Mouse (Mus musculus) spleen, postnatal 36 days (tissue): ENCODE data around the gene Slc35b2.

Source experiments
- DNase-seq, 2 experiments: peaks; one replicate each; pipeline ENCODE4 v3.0.0; 2022; ENCODE audit warnings: low spot score in 2 of 2, mixed read lengths in 1 of 2

The Slc35b2 gene

DNA sequence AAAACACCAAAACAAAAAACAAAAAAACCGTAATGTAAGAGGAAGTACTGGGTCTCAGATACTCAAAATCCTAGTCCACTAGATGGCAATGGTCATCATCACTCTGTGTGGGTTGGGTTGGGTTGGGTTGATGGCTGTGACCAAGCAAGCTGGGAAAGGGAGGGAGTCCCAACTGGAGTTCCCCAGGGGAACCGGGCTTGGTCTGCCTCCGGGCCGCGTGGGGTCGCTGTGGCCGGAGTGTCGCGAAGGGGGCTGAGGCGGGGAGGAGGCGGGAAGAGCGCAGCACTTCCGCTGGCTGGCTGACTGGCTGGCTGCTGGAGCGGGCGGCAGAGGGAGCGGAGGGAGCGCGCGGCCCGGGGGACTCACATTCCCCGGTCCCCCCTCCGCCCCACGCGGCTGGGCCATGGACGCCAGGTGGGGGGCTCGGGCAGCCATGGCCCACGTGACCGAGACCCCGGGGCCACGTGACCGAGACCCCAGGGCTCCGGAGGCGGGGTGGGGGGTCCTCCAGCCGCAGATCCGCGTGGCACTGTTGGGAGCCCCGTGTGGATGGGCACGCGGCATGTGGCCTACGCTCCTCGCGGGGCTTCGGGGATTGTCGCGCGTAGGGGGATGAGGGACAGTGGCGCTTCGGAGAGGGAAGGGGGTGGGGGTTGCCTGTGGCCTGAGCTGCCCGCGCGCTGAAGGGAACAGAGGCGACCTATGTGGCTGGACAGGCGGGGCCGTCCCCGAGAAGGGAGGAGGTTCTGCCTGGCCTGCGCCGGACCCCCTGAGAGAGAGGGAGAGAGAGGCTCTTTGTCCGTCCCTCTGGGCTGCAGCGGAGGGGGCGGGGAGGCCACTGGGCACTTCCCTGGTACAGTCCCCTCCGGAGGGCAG, at the start of gene Slc35b2:
Gene Slc35b2, plus strand, starts transcription at position 220 of the 876 bp plus-strand sequence.
- DNase-seq: peak; percentile 86

GRCm38 (mm10) chr17:45515204-45515726, 48.4 kb upstream of the Slc35b2 start:
- DNase-seq: no peak

DNA sequence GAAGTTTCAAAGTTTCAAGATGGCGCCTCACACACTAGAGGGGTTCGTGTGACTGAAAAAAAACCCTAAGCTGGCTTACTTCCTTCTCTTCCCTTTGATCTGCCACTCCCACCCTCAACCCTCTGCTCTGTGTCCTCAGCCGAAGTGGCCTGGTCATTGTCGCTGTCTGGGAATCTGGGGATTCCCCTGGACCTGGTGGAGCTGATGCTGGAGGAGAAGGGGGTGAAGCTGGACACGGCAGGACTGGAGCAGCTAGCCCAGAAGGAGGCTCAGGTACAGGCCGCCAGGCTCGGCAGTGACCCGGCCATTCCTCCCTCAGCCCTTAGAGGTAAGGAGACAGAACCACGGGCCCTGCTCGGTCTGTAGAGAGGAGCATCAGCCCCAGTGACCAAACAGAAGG, 47.9 kb upstream of the Slc35b2 start:
- DNase-seq: no peak

DNA sequence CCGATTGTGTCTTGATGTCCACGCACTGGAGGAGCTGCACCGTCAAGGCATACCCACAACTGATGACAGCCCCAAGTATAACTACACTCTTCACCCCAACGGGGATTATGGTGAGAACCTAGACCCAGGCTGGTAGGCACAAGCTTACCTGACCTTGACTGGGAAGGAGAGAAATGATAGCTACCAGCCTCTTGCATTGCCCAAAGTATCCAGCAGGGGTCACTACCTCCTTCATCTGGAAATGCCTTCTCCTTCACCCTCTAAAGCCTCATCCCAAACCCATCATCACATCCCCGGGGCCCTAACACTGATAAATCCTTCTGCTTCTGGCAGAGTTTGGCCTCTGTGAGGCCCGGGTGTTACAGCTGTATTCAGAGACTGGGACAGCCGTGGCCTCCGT, 47.2 kb upstream of the Slc35b2 start:
- peak; percentile 38 to 45 for DNase-seq

DNA sequence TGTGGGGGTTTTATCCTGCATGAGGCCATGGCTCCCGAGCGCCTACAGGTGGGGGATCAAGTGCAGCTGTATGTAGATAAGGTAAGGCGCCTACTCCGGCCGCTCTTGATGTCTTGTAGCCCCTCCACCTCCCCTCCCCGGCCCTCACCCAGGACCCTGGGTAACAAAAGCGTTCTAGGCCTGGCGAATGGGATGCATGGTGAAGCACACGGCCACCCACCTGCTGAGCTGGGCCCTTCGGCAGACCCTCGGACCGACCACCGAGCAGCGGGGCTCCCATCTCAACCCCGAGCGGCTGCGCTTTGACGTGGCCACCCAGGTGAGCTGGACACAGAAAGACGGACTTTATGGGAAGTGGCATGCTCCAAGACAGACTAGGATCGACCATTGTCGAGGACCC, 46.5 kb upstream of the Slc35b2 start:
- no peak for DNase-seq

DNA sequence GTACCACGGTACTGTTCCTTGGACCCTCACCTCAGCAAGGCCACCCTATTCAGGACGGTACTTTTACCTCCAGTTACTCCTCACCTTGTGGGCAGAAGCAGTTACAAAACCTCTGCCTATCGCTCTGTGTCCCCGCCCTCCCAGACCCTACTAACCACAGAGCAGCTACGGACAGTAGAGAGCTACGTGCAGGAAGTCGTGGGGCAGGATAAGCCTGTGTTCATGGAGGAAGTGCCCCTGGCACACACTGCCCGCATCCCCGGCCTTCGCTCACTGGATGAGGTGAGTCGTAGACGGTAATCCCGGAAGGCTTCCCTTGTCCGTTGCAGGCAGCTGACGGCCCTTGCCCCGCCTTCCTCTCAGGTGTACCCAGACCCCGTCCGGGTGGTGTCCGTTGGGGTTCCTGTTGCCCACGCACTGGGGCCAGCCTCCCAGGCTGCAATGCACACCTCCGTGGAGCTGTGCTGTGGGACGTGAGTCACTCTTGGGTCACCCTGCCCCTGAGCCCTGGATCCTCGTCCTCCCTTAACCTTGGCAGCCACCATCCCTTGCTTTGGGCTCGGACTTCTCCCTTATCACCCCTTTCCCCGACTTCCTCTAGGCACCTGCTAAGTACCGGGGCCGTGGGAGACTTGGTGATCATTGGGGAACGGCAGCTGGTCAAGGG, 46.0 kb upstream of the Slc35b2 start:
- no peak for DNase-seq

DNA sequence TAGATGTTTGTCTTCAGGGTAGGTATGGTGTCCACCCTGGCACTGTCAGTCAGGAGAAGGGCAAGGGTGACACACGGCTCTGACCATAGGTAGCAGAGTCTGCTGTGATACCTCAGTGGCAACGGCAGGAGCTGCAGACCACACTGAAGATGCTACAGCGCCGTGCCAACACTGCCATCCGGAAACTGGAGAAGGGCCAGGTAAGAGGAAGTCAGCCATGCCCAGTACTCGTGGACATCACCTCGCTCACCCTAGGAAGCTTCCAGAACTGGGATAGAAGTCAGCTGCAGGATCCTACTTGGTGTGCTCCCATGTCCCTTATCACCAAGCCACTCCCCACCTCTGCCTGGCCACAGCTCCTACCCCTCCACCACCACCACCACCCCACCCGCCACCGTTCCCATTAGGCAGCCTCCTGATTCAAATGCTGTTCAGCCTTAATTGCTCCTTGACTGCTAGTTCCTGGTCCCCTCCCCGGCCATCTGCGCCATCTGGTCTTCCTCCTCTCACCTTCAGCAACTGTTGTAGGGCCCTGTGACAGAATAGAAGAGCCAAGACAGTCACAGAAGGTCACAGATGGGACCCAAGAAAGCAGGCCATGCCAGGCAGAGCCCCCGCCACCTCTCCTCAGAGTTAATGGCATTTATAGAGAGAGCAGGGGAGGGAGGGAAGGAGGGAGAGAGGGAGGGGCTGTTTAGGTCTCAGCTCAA, 44.8 kb upstream of the Slc35b2 start:
- DNase-seq: no peak

GRCm38 (mm10) chr17:45520136-45520535, 43.5 kb upstream of the Slc35b2 start:
- DNase-seq: no peak

DNA sequence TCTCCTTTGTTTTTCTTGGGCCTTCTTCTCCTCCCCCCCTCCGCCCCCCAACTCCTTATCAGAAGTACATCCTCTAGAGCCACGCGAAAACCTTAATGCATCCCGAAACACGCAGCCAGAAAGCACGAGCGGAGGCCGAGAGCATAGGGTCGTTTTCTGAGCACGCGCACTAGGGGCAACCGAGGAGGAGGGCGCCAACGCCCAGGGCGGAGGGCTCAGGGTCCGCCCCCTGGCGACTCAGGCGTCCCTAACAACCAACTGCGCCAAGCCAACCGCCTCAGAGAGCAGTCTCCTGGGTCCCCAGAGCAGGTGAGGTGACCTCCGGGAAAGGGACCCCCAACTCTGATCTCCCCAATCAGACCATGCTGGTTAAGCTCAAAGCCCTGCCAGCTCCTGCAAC, 40.4 kb upstream of the Slc35b2 start, which contains the start of gene Tcte1:
Gene Tcte1, plus strand, starts transcription at position 172 of the 400 bp plus-strand sequence.
- DNase-seq: no peak

DNA sequence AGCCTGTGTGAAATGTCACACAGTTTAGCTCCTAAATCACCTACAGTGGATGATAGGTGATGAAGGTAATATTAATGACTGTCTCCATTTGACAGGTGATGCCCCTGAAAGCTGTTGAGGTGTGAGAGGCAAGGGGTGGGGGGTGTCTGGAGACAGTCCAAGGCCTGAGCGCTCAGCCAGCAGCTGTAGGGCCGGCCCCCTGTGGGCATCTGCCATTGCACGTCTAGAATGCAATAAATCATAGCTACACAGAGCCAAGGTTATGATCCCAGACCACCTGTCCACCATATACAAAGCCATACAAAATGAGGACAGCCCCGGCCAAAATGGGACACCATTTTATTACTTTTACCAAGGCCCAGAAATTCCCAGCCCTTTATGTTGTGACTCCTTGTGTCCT, 38.7 kb upstream of the Slc35b2 start:
- no peak for DNase-seq

DNA sequence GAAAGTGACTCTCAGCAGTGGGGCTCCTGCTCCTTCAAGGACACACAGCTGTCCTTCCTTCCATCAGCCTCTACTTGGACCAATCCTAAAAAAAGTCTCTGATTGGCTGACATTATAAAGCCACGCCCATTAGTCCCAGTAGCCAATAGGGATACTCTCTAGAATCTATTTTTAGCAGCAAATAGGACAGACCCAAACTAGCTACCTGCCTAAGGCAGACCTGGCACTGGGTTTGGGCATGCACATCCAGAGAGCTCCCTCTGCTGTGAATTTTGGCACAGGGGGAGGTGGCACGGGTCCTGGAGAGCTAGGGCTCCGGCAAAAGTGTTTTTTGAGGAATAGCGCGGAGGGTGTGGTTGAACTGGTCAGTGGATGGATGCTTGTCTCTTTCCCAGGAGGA, 37.1 kb upstream of the Slc35b2 start:
- DNase-seq: no peak

- no peak for DNase-seq
Observed at GRCm38 (mm10) chr17:45530346-45530782, 33.3 kb upstream of the Slc35b2 start.

DNA sequence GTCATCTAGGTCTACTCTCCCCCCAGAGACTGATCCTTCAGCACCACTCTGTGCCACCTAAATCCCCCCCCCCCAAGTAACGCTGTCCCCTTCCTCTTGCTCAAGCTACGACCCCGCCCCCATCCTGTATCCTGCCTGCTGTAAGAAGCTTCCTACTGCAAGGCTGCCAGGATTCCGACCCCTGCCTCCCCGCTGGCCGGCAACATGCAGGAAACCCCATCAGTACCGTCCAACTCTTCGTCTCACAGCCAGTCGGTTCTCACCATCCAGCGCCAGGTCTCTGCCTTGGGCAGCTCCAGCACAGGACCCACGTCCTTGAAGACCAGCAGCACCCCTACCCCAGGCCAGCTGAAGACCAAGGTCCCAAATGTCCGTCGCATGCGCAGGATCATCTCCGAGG, 30.8 kb upstream of the Slc35b2 start:
- no peak for DNase-seq

DNA sequence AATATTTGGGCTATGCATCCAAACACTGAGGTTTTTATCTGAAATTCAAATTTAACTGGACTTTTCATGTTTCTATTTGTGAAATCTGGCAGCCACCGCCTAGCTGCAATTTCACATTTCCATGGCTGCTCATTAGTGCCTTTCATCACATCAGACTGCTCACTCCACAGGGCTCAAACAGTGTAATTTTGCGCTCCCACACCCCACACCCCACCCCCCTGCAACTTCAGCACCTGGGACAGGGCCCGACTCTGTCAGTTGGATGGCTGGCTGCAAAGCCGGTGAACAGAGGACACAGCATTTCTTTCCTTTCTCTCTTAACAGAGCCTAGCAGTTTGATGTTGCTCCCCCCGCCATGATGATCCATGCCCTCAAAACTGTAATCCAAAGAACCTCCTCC, 27.4 kb upstream of the Slc35b2 start:
- no peak for DNase-seq

DNA sequence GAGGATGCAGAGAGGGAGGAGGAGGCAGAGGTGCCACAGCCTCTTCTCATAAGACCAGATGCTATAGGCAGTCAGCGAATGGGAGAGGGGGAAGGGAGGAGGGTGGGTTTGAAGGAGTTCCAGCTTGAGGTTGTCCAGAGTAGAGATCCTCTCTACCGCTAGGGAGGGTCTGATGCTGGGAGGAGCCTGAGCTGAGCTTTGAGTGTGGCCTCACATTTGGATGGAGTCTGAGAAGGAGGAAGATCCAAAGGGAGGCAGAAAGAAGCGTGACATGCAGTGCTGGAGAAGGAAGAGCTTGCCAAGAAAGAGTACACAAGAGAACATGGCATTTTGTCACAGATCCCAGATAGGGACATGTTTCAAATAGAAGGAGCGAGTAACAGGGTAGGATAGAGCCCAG, 25.3 kb upstream of the Slc35b2 start:
- DNase-seq: no peak

GRCm38 (mm10) chr17:45539664-45540063, 24.0 kb upstream of the Slc35b2 start:
- DNase-seq: no peak

DNA sequence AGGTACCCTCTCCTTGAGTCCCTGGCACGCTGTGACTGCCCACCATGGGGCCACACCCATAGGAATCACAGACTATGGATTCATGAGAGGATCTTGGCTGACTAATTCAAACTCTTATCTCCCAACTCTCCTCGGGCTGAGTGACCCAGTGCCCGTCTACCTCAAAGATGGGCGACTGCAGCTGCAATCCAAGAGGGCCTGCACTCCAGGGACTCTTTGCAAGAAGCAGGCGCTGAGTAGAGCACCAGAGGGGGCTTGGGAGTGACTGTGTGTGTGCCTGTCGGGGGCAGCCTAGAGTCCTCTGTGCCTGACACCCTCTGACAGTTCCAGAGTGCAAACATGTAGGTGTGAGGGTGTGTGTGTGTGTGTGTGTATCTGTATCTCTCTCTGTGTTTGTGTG, 21.5 kb upstream of the Slc35b2 start:
- no peak for DNase-seq

GRCm38 (mm10) chr17:45542705-45543104, 21.0 kb upstream of the Slc35b2 start:
- DNase-seq: no peak

DNA sequence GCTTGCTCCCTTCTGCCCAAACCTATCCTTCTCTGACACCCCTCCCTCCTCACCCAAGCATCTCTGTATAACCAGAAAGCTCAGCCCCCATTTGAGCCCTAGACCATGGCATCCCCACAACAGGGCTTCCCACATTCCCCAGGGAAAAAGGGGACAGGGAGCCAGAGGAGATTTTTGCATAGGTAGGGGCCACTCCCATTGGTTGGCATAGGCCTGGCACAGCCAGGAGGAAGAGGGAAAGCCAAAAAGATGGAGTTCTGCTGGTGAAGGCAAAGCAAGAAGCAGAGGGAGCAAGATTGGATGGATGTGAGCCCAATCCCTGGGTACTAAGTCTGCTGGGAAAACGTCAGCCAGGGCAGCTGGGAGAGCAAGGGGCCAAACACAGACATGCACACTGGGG, 20.6 kb upstream of the Slc35b2 start:
- no peak for DNase-seq

DNA sequence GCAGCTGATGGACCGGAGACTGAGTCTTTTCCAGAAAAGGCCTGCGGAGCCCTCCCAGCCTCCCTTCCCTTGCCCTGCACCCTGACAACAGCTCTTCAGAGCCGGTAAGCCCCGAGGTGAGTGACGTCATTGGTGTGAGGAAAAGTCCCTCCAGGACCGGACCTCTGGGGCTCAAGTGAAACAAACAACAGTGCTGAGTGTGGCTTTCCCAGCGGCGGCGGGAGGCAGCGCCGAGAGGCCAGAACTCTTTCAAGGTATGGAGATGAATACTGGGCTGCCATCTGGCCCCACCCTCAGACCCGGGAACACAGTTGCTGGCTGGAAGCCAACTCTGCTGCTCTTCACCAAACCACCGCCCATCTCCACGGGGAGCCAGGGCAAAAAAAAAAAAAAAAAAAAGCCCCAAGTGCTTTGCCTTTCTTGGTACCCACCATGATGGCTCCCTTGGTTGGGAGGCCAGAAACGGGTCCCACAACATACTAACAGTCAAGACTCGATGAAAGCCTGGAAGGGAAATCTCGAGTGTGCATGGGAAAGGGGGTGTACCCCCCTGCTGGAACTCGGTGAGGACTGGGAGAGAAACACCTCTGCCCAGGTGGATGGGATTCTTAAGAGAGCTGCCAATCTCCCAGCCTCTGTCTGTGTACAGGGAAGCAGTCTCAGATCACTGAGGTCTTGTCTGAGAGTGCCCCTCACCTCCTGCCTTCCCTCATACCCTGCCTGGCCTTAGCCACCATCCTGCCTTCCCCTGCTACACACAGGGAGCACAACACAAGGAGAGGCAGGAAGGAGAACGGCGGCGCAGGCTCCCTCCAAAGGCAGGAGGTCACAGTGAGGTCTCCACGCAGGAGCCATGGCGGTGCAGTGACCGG, 19.4 kb upstream of the Slc35b2 start:
- DNase-seq: no peak

- no peak for DNase-seq
Observed at GRCm38 (mm10) chr17:45544873-45545277, 18.8 kb upstream of the Slc35b2 start.
